Mouse (Mus musculus) B cell, adult 67 days (primary cell): ENCODE data around the gene Zfp109. TPM values are rescaled to one million over a fixed set of nuclear protein-coding genes. Genes with fewer than 3 reads are reported as not detected.

Source experiments
- total RNA-seq, 2 experiments: library from RNA; stranded (reverse); gene quantifications; 4 replicates each; pipeline ENCODE4 v1.2.4; 2023

Gene Zfp109
- total RNA-seq, result 1 to 10 TPM in 1 of 2 experiments, under 1 TPM in 1; 0.36 to 2.6 TPM

GRCm38 (mm10) chr7:24237040-24237791 lies at the start of gene Zfp109:
TSS of gene Zfp109 (minus strand) at chr7:24237560.

GRCm38 (mm10) chr7:24270288-24270672 lies 32.9 kb upstream of the Zfp109 start, which contains the start of gene Zfp93:
TSS of gene Zfp93 (plus strand) at chr7:24270420.

GRCm38 (mm10) chr7:24254633-24255474 lies 17.5 kb upstream of the Zfp109 start, which contains the start of gene Zfp108:
TSS of gene Zfp108 (plus strand) at chr7:24254794.

GRCm38 (mm10) chr7:24211343-24211742 lies 26.0 kb downstream of the Zfp109 start, which contains the start of gene Zfp111:
TSS of gene Zfp111 (minus strand) at chr7:24211443.

Other genes starting within 250 kb of the Zfp109 start
- not detected for gene V1rd19, start 235.9 kb downstream of the Zfp109 start, total RNA-seq
- not detected for gene Vmn1r183, start 184.3 kb downstream of the Zfp109 start, total RNA-seq
- 10 to 100 TPM; 29.0 to 34.1 TPM for gene Zfp180, start 155.6 kb downstream of the Zfp109 start, total RNA-seq
- 1 to 10 TPM; 3.0 to 3.7 TPM for gene Zfp112, start 125.2 kb downstream of the Zfp109 start, total RNA-seq
- 1 to 10 TPM; 8.0 to 9.7 TPM for gene Zfp235, start 103.4 kb downstream of the Zfp109 start, total RNA-seq
- gene Zfp114, start 62.5 kb downstream of the Zfp109 start, total RNA-seq, result under 1 TPM in 1 of 2 experiments, not detected in 1; 0.15 TPM
- gene Zfp111, start 26.1 kb downstream of the Zfp109 start, total RNA-seq, result under 1 TPM in 1 of 2 experiments, not detected in 1; 0.35 TPM
- not detected for gene Zfp108, start 17.2 kb upstream of the Zfp109 start, total RNA-seq
- under 1 TPM; 0.33 to 0.46 TPM for gene Zfp93, start 32.9 kb upstream of the Zfp109 start, total RNA-seq
- gene Zfp61, start 63.7 kb upstream of the Zfp109 start, total RNA-seq, result 10 to 100 TPM; 10.7 to 11.3 TPM
- gene Zfp94, start 79.1 kb upstream of the Zfp109 start, total RNA-seq, result 10 to 100 TPM in 1 of 2 experiments, 1 to 10 TPM in 1; 6.4 to 14.3 TPM
- not detected for gene Tescl, start 96.4 kb upstream of the Zfp109 start, total RNA-seq
- gene Lypd5, start 111.6 kb upstream of the Zfp109 start, total RNA-seq, result not detected
- gene Kcnn4, start 132.7 kb upstream of the Zfp109 start, total RNA-seq, result 1 to 10 TPM; 4.2 to 9.5 TPM
- 10 to 100 TPM; 77.0 to 91.8 TPM for gene Smg9, start 162.1 kb upstream of the Zfp109 start, total RNA-seq
- gene Irgc1, start 214.7 kb upstream of the Zfp109 start, total RNA-seq, result 1 to 10 TPM; 5.0 to 7.7 TPM
- 100 to 1,000 TPM; 432 to 444 TPM for gene Plaur, start 224.9 kb upstream of the Zfp109 start, total RNA-seq
- 1 to 10 TPM; 1.1 to 1.3 TPM for gene Cadm4, start 244.5 kb upstream of the Zfp109 start, total RNA-seq